Mouse (Mus musculus) embryonic facial prominence, embryonic 11.5 days (tissue): ENCODE data around the gene Fbxo22. TPM values are rescaled to one million over a fixed set of nuclear protein-coding genes. Genes with fewer than 3 reads are reported as not detected.
A peak's percentile ranks its signal among the peaks of the same experiment; 100 is the strongest.

Experiments used
- ATAC-seq: fragments of 200-750 bp; cut with Nextera tagmentation; replicated peaks from 2 replicates; pipeline ENCODE4 v1.8.0; 2017; ENCODE audit warnings: low read depth; ENCODE audit not compliant: insufficient number of reproducible peaks, low FRiP score, low TSS enrichment
- DNase-seq: peaks from one replicate; pipeline ENCODE4 v3.0.0-alpha.2; 2015; ENCODE audit warnings: low spot score
- H3K27ac ChIP-seq: fragments of 300-500 bp; sonication (generic); replicated peaks from 2 replicates; pipeline ENCODE4 v1.5.1; 2014; ENCODE audit warnings: mild to moderate bottlenecking, low read depth, low read length, control low read depth
- H3K27me3 ChIP-seq: fragments of 300-500 bp; sonication (generic); 2 replicates; pipeline ENCODE4 v1.6.1; 2014; ENCODE audit warnings: mild to moderate bottlenecking, low read length, moderate library complexity, mixed read lengths; ENCODE audit not compliant: control insufficient read depth, insufficient read depth
- H3K36me3 ChIP-seq: fragments of 300-500 bp; sonication (generic); replicated peaks from 2 replicates; pipeline ENCODE4 v1.6.1; 2014; ENCODE audit warnings: low read depth, mild to moderate bottlenecking, low read length, moderate library complexity, mixed read lengths; ENCODE audit not compliant: control insufficient read depth, insufficient read depth
- H3K4me1 ChIP-seq: fragments of 300-500 bp; sonication (generic); 2 replicates; pipeline ENCODE4 v1.6.1; 2014; ENCODE audit warnings: low read length, mixed read lengths; ENCODE audit not compliant: control insufficient read depth, insufficient read depth
- H3K4me2 ChIP-seq: fragments of 300-500 bp; sonication (generic); 2 replicates; pipeline ENCODE4 v1.6.1; 2014; ENCODE audit warnings: low read depth, mild to moderate bottlenecking, control low read depth, low read length, moderate library complexity
- H3K4me3 ChIP-seq: fragments of 300-500 bp; sonication (generic); 2 replicates; pipeline ENCODE4 v1.5.1; 2014; ENCODE audit warnings: low read depth, low read length, control low read depth
- H3K9ac ChIP-seq: fragments of 300-500 bp; sonication (generic); replicated peaks from 2 replicates; pipeline ENCODE4 v1.6.1; 2014; ENCODE audit warnings: mild to moderate bottlenecking, control low read depth, low read length
- H3K9me3 ChIP-seq: fragments of 300-500 bp; sonication (generic); replicated peaks from 2 replicates; pipeline ENCODE4 v1.6.1; 2016; ENCODE audit warnings: mild to moderate bottlenecking, low read length, inconsistent platforms, mixed read lengths; ENCODE audit not compliant: control insufficient read depth
- WGBS: fragments of 180-500 bp; shearing (Covaris S2); extraction: QIAGEN DNeasy Blood & Tissue Kit; methylation state at CpG from one replicate; pipeline ENCODE4 v1.1.7; 2014; 5-methylcytosine and 5-hydroxymethylcytosine counted together
- polyA plus RNA-seq: library from polyadenylated mRNA; unstranded; fragments of >200 nt; fragmentation: Nextera tagmentation; extraction: Ambion mirVana; gene quantifications from 2 replicates; pipeline ENCODE4 v1.2.1, GENCODE M21; 2014

Fbxo22 gene
- polyA plus RNA-seq: 81.7 and 84.4 TPM in 2 replicates

DNA sequence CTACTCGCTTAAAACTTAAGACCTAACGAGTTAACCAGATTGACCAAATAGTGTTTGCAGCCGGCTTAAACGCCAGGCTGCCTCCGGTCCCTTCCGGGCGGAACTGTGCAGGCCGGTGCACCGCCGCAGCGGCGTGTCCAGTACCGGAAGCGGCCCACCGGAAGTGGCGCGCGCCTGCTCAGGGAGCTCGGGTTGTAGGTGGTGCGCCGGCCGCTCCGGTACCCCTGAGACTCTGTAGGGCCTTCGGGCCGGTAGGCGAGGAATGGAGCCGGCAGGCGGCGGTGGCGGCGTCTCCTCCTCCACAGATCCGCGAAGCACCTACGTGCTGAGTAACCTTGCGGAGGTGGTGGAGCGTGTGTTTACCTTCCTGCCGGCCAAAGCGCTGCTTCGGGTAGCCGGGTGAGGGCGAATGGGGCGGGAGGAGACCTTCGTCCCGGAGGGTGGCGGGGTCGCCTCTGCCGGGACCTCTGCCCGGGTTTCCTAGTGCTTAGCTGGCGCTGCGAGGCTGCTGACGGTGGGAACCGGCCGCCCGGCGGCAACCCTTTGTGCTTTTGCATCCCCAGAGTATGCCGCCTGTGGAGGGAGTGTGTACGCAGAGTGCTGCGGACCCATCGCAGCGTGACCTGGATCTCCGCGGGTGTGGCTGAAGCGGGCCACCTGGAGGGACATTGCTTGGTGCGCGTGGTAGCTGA lies at the start of gene Fbxo22:
Gene Fbxo22, plus strand, starts transcription at position 136 of the 692 bp plus-strand sequence.
- peak within 1 kb of the TSS; percentile 82 for H3K9ac ChIP-seq
- ATAC-seq (peak; percentile 99), DNase-seq (peak; percentile 92)
- H3K9me3 ChIP-seq: no peaks in the 10 kb centered on the region
- H3K27me3 ChIP-seq: no peaks in the 10 kb centered on the region
- H3K27ac ChIP-seq: peak within 1 kb of the TSS; percentile 81
- peak within 1 kb of the TSS; percentile 61 for H3K4me3 ChIP-seq
- H3K4me1 ChIP-seq: no peaks in the 10 kb centered on the region
- under 1% methylated on average over 65 of the region's 65 CpGs for WGBS
- H3K36me3 ChIP-seq: no peaks in the 10 kb centered on the region
- peak within 1 kb of the TSS; percentile 70 for H3K4me2 ChIP-seq

DNA sequence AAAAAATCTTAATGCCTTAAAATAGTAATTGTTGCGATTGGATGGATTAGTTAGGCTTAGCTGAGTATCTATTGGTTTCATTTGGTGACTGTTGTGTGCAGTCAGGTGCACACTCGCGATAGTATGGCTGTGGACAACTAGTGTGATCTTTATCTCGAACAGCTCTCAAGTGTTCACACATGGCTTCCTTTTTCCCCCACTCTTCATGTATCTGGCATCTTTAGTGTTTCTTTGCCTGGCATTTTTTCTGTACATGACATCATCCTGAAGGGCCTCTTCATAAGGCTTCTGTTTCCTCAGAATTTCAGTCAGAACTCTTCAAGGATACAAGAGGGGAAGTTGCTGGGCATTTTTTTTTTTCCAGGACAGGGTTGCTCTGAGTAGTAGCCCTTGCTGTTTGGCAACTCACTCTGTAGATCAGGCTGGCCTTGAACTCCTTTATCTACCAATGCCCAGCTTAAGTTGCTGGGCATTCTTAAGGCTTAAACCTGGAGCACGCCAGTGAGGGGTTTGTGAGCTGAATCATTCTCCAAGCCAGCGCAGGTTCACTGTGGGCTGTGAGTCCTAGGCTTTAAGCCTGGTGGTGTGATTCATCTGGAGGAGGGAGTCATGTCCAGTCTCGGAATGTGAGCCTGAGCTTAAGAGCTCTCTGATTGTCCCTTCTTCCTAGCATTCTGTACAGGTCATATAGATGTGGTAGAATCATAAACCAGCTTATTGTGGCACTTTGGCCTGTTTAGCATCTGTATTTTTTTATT lies 37.9 kb upstream of the Fbxo22 start:
- Histone ChIP-seq H3K9ac (no peak overlapping the region), H3K4me3 (no peak overlapping the region), H3K4me1 (no peaks in the 10 kb centered on the region), H3K36me3 (no peaks in the 10 kb centered on the region), H3K9me3 (no peaks in the 10 kb centered on the region), H3K4me2 (no peak overlapping the region), H3K27me3 (no peaks in the 10 kb centered on the region), H3K27ac (no peak overlapping the region)
- ATAC-seq (no peak), DNase-seq (no peak)
- 85% methylated on average over 7 of the region's 7 CpGs for WGBS

DNA sequence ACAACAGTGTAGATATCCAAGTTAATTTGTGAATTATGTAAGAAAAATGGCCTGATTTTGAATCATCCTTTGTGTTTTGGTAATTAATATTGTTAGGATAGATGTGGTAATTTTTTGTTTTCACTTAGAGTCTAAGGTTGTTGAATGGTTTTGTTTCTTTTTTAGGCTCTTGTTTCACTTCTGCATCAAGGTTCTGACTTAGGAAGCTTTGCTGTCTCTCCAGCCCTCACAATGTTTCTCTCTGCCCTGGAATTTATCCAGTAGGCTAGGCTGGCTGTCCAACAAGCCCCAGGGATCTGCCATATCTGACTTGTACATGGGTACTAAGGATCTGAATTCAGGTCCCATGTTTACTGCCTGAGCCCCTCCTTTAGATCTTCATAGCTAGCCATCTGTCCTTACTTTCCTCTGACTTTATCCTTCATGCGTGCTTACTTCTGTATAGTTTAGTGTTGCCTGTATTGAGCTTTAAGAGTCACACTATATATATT lies 36.5 kb upstream of the Fbxo22 start:
- Histone ChIP-seq H3K36me3 (no peaks in the 10 kb centered on the region), H3K4me3 (no peak overlapping the region), H3K4me2 (no peak overlapping the region), H3K27ac (no peak overlapping the region), H3K9me3 (no peaks in the 10 kb centered on the region), H3K27me3 (no peaks in the 10 kb centered on the region), H3K9ac (no peak overlapping the region), H3K4me1 (no peaks in the 10 kb centered on the region)
- ATAC-seq (no peak), DNase-seq (no peak)
- WGBS: 97% methylated on average over 1 of the region's 1 CpGs

DNA sequence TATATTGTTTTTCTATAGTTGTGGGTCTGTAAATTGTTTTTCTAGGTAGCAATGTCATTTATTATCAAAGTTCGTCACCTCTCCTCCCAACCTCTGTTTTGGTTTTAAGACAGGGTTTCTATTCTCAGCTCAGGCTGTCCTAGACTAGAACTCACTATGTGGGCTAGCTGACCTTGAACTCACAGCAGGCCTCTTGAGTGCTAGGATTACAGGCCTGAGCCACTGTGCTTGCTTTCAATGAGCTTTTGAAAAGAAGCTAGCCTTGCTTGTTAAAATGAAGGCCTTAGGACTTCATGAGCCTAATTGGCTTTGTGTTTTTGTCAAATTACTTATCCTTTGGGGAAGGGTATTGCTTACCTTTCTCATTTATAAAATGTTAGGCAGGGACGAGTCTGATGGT lies 34.5 kb upstream of the Fbxo22 start:
- no peak overlapping the region for H3K4me3 ChIP-seq
- ATAC-seq (no peak), DNase-seq (no peak)
- H3K4me1 ChIP-seq: no peaks in the 10 kb centered on the region
- no peaks in the 10 kb centered on the region for H3K9me3 ChIP-seq
- H3K36me3 ChIP-seq: no peaks in the 10 kb centered on the region
- H3K27ac ChIP-seq: no peak overlapping the region
- 75% methylated on average over 2 of the region's 2 CpGs for WGBS
- H3K27me3 ChIP-seq: no peaks in the 10 kb centered on the region
- no peak overlapping the region for H3K9ac ChIP-seq
- no peak overlapping the region for H3K4me2 ChIP-seq

DNA sequence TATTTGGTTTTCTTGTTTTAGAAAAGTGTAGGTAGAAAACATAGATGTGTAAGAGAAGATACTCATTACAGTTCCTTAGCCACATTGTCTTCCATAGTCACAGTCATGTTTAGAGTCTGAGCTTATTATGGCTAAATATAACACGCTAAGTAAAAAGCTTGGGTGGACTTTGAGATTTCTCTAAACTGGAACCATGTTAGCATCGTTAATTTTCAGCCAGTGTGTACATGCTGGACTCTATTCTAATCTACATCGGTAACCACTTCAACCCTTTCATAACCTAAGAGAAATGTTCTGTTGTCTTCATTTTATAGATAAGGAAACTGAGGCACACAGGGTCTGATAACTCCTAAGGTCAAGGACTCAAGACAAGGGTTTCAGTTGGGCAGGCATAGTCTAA lies 12.8 kb upstream of the Fbxo22 start:
- no peaks in the 10 kb centered on the region; the same call in 1 of the 2 replicates for H3K36me3 ChIP-seq
- ATAC-seq: no peak

DNA sequence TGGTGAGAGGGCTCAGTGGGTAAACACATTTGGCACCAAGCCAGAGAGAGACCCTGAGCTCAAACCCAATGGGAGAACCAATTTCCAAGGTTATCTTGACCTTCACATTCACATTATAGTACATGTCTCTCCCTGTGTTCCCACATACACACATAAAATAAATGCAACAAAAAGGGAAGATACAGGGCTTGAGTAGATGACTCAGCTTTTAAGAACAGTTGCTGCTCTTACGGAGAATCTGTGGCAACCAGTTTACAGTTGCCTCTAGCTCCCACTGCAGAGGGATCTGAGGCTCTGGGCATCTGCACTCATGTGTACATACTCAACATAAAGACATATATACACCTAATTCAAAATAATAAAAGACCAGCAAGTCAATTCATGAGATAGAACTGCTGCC lies 10.5 kb upstream of the Fbxo22 start:
- no peaks in the 10 kb centered on the region for H3K4me1 ChIP-seq
- H3K9ac ChIP-seq: no peak overlapping the region
- no peaks in the 10 kb centered on the region for H3K9me3 ChIP-seq
- no peaks in the 10 kb centered on the region for H3K27me3 ChIP-seq
- H3K36me3 ChIP-seq: no peaks in the 10 kb centered on the region
- no peak overlapping the region for H3K27ac ChIP-seq
- DNase-seq: no peak
- H3K4me3 ChIP-seq: no peak overlapping the region
- H3K4me2 ChIP-seq: no peak overlapping the region
- WGBS: 97% methylated on average over 1 of the region's 1 CpGs
- ATAC-seq: no peak

More for the DNA sequence above, 12.8 kb upstream of the Fbxo22 start:
- Histone ChIP-seq H3K27ac (no peak overlapping the region), H3K9ac (no peak overlapping the region), H3K4me3 (no peak overlapping the region), H3K27me3 (no peaks in the 10 kb centered on the region), H3K4me1 (no peaks in the 10 kb centered on the region), H3K9me3 (no peaks in the 10 kb centered on the region), H3K4me2 (no peak overlapping the region)
- DNase-seq: no peak
- WGBS: 96% methylated on average over 3 of the region's 3 CpGs

DNA sequence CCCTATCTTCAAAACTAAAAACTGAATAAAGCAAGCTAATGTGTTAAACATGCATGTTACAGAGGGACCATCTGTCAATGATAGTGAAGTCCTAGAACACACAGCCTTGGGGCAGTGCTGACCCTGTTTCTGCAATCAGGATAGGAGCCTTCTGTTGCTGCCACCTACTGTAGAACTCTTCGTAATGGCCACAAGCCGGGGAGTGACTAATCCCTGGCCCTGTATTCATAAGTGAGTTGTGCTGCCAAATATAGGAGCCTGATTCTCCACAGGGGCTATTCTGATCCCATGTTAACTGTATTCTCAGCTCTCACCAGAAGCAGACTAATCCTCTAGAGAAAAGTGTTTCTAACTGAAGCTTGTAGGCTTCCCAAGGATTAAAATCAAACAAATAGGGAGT lies 9.4 kb upstream of the Fbxo22 start:
- ATAC-seq: no peak

DNA sequence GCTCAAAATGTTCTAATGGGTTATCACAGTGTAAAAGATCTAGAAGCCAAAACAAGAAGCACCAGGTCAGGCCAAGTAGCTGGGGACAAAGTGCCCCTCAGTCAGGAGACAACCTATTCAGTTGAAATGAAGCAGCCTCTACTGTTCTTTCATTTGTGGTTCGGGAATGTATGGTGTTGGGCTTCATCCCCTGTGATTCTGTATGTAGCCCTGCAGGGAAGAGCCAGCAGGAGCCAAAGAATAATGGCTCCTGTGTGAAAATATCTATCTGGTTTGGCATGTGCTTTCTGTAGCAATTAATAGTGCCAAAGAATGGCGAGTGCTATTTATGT lies 301 bp upstream of the Fbxo22 start:
- Histone ChIP-seq H3K27ac (peak overlapping the region; percentile 81; the same call in 1 of the 2 replicates), H3K4me2 (peak overlapping the region; percentile 70), H3K36me3 (no peaks in the 10 kb centered on the region), H3K9ac (peak overlapping the region; percentile 82), H3K9me3 (no peaks in the 10 kb centered on the region), H3K27me3 (no peaks in the 10 kb centered on the region), H3K4me3 (peak overlapping the region; percentile 61), H3K4me1 (no peaks in the 10 kb centered on the region)
- 2% methylated on average over 2 of the region's 2 CpGs for WGBS
- peak; percentile 26; the same call in 1 of the 2 replicates for ATAC-seq
- DNase-seq: no peak

More for the DNA sequence above, 9.4 kb upstream of the Fbxo22 start:
- H3K36me3 ChIP-seq: no peaks in the 10 kb centered on the region
- H3K27me3 ChIP-seq: no peaks in the 10 kb centered on the region
- H3K4me2 ChIP-seq: no peak overlapping the region
- H3K4me1 ChIP-seq: no peaks in the 10 kb centered on the region
- no peaks in the 10 kb centered on the region for H3K9me3 ChIP-seq
- no peak overlapping the region for H3K27ac ChIP-seq
- H3K4me3 ChIP-seq: no peak overlapping the region
- 92% methylated on average over 2 of the region's 2 CpGs for WGBS
- DNase-seq: no peak
- no peak overlapping the region for H3K9ac ChIP-seq
